Mouse (Mus musculus): ENCODE measurements around the gene Gtf2ird1. TPM values are rescaled to one million over a fixed set of nuclear protein-coding genes. Genes with fewer than 3 reads are reported as not detected.

Gene Gtf2ird1
- polyA plus RNA-seq, 1 experiment from 2014 or later = 57.3 TPM

DNA sequence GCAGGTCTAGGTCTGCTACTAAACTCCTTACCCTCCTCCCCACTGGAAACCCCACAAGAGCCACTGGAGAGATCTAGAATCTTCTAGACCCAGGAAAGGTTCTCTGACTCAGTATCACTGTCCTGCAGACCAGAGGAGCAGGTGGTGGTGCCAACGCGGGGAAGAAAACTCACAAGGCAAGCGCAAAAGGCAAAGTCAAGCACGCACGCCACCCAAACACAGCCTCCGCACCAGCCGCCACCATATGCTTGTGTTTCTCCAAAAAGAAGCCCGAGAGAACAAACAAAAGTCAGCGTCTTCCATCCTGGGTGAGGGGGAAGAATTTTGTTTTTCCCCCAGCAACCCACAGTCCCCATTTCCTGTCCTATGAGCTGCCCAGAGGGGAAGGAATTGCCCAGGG, 28.9 kb downstream of the Gtf2ird1 start:
- no peak overlapping the region for H3K4me3 ChIP-seq (replicated peaks; ENCODE audit: low read length)
- no peaks in the 10 kb centered on the region; the same call in 1 of the 2 replicates for H3K4me1 ChIP-seq (replicated peaks; ENCODE audit: control insufficient read depth, insufficient read depth, low read length)
- no peaks in the 10 kb centered on the region for H3K27me3 ChIP-seq (ENCODE audit: control insufficient read depth, insufficient read depth, low read length)
- ATAC-seq (ENCODE audit: low FRiP score) = no peak
- no peak overlapping the region for H3K4me2 ChIP-seq (replicated peaks)
- H3K9me3 ChIP-seq (ENCODE audit: control insufficient read depth, low read length) = no peaks in the 10 kb centered on the region
- no peak for DNase-seq (ENCODE audit: low spot score)
- no peaks in the 10 kb centered on the region for H3K36me3 ChIP-seq (replicated peaks; ENCODE audit: control insufficient read depth, insufficient read depth)
- H3K9ac ChIP-seq = no peak overlapping the region
- 91% methylated on average over 9 of the region's 9 CpGs for WGBS
- no peak overlapping the region for H3K27ac ChIP-seq

- Histone ChIP-seq H3K4me3 (replicated peaks; ENCODE audit: low read length) (no peak overlapping the region), H3K4me2 (replicated peaks) (no peak overlapping the region), H3K9me3 (ENCODE audit: control insufficient read depth, low read length) (no peaks in the 10 kb centered on the region), H3K27ac (no peak overlapping the region), H3K4me1 (replicated peaks; ENCODE audit: control insufficient read depth, insufficient read depth, low read length) (peaks cover 4% of the 10 kb centered on the region; the same call in 1 of the 2 replicates), H3K9ac (no peak overlapping the region), H3K36me3 (replicated peaks; ENCODE audit: control insufficient read depth, insufficient read depth) (no peaks in the 10 kb centered on the region), H3K27me3 (ENCODE audit: control insufficient read depth, insufficient read depth, low read length) (no peaks in the 10 kb centered on the region)
- ATAC-seq (ENCODE audit: low FRiP score) (no peak), DNase-seq (ENCODE audit: low spot score) (no peak)
- 90% methylated on average over 8 of the region's 8 CpGs for WGBS
Observed at GRCm38 (mm10) chr5:134425601-134426000, 30.9 kb downstream of the Gtf2ird1 start.

DNA sequence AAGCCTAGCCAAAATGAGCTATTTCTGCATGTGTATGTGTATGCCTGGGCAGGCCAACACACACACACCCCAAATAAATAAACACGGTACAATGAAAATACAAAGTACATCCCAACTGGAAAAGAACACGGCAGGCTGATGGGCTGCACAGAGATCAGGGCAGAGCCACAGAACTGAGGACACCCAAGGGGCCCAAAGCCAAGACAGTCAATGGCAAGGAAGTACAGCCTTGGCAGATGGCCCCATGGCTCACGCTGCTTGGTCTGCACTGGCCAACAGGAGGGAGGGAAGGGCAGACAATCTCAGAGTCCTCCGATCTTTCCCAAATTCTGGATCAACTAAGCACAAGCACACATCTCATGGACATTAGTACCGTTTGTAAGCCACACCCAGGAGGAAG, 32.6 kb downstream of the Gtf2ird1 start:
- Histone ChIP-seq H3K4me3 (replicated peaks; ENCODE audit: low read length) (no peak overlapping the region), H3K9ac (no peak overlapping the region), H3K4me1 (replicated peaks; ENCODE audit: control insufficient read depth, insufficient read depth, low read length) (peaks cover 4% of the 10 kb centered on the region; the same call in 1 of the 2 replicates), H3K4me2 (replicated peaks) (no peak overlapping the region), H3K36me3 (replicated peaks; ENCODE audit: control insufficient read depth, insufficient read depth) (no peaks in the 10 kb centered on the region), H3K27ac (no peak overlapping the region), H3K9me3 (ENCODE audit: control insufficient read depth, low read length) (no peaks in the 10 kb centered on the region), H3K27me3 (ENCODE audit: control insufficient read depth, insufficient read depth, low read length) (no peaks in the 10 kb centered on the region)
- no peak for ATAC-seq (ENCODE audit: low FRiP score)
- no peak for DNase-seq (ENCODE audit: low spot score)
- 80% methylated on average over 5 of the region's 5 CpGs for WGBS

DNA sequence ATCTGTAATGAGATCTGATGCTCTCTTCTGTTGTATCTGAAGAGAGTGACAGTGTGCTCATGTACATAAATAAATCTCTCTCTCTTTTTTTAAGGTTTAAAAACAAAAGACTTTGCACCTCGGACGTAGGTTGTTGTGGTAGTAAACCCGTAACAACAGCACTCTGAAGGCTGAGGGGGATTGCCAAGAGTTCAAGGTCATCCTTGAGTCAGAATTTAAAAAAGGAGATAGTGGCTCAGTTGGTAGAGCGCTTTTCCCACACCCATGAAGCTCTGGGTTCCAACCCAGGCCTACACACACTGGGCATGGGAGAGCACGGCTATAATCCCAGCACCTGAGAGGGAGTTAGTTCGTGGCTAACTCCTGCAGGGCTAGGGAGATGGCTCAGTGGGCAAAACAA, 33.1 kb downstream of the Gtf2ird1 start:
- 97% methylated on average over 6 of the region's 6 CpGs for WGBS
- Histone ChIP-seq H3K4me3 (replicated peaks; ENCODE audit: low read length) (no peak overlapping the region), H3K9me3 (ENCODE audit: control insufficient read depth, low read length) (no peaks in the 10 kb centered on the region), H3K36me3 (replicated peaks; ENCODE audit: control insufficient read depth, insufficient read depth) (no peaks in the 10 kb centered on the region), H3K4me1 (replicated peaks; ENCODE audit: control insufficient read depth, insufficient read depth, low read length) (peaks cover 4% of the 10 kb centered on the region; the same call in 1 of the 2 replicates), H3K9ac (no peak overlapping the region), H3K4me2 (replicated peaks) (no peak overlapping the region), H3K27ac (no peak overlapping the region), H3K27me3 (ENCODE audit: control insufficient read depth, insufficient read depth, low read length) (no peaks in the 10 kb centered on the region)
- ATAC-seq (ENCODE audit: low FRiP score) = no peak
- DNase-seq (ENCODE audit: low spot score) = no peak

DNA sequence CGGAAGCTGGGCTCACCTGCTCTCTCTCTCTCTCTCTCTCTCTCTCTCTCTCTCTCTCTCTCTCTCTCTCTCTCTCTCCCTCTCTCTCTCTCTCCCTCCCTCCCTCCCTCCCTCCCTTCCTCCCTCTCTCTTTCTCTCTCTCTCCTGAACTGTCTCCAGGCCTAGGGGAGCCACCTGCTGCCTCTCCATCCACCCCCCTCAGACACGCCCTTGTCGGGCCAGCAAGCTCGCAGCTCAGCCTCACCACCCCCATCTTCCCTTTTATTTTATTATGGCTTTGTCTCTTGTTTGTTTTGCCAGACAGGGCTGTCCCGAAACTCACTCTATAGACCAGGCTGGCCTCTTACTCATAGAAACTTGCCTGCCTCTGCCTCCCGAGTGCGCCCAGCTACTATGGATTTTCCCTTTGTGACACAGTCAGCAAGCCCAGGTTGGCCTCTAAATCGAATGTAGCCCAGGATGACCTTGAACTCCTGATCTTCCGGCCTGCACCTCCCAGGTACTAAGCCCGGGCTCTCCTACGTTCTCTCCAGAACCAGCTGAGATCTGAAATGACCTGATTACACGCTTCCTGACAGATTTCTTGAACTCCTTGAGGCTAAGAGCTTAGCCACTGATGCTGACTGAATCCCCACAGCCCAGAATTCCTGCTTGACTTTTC, 34.1 kb downstream of the Gtf2ird1 start:
- H3K27me3 ChIP-seq (ENCODE audit: control insufficient read depth, insufficient read depth, low read length) = no peaks in the 10 kb centered on the region
- H3K9ac ChIP-seq = no peak overlapping the region
- peaks cover 4% of the 10 kb centered on the region; the same call in 1 of the 2 replicates for H3K4me1 ChIP-seq (replicated peaks; ENCODE audit: control insufficient read depth, insufficient read depth, low read length)
- ATAC-seq (ENCODE audit: low FRiP score) (no peak), DNase-seq (ENCODE audit: low spot score) (no peak)
- H3K36me3 ChIP-seq (replicated peaks; ENCODE audit: control insufficient read depth, insufficient read depth) = no peaks in the 10 kb centered on the region
- H3K9me3 ChIP-seq (ENCODE audit: control insufficient read depth, low read length) = no peaks in the 10 kb centered on the region
- no peak overlapping the region for H3K4me3 ChIP-seq (replicated peaks; ENCODE audit: low read length)
- WGBS = 89% methylated on average over 12 of the region's 12 CpGs
- H3K4me2 ChIP-seq (replicated peaks) = no peak overlapping the region
- H3K27ac ChIP-seq = no peak overlapping the region

GRCm38 (mm10) chr5:134421061-134421460, 35.5 kb downstream of the Gtf2ird1 start:
- Histone ChIP-seq H3K27ac (no peak overlapping the region), H3K9ac (no peak overlapping the region), H3K36me3 (replicated peaks; ENCODE audit: control insufficient read depth, insufficient read depth) (peaks cover 12% of the 10 kb centered on the region), H3K4me1 (replicated peaks; ENCODE audit: control insufficient read depth, insufficient read depth, low read length) (peaks cover 4% of the 10 kb centered on the region; the same call in 1 of the 2 replicates), H3K9me3 (ENCODE audit: control insufficient read depth, low read length) (no peaks in the 10 kb centered on the region), H3K4me3 (replicated peaks; ENCODE audit: low read length) (no peak overlapping the region), H3K4me2 (replicated peaks) (no peak overlapping the region), H3K27me3 (ENCODE audit: control insufficient read depth, insufficient read depth, low read length) (no peaks in the 10 kb centered on the region)
- DNase-seq (ENCODE audit: low spot score) (no peak), ATAC-seq (ENCODE audit: low FRiP score) (no peak)
- WGBS = 64% methylated on average over 9 of the region's 9 CpGs

GRCm38 (mm10) chr5:134419700-134420099, 36.8 kb downstream of the Gtf2ird1 start:
- no peaks in the 10 kb centered on the region for H3K9me3 ChIP-seq (ENCODE audit: control insufficient read depth, low read length)
- no peak overlapping the region for H3K4me2 ChIP-seq (replicated peaks)
- 93% methylated on average over 5 of the region's 5 CpGs for WGBS
- DNase-seq (ENCODE audit: low spot score) (no peak), ATAC-seq (ENCODE audit: low FRiP score) (no peak)
- H3K36me3 ChIP-seq (replicated peaks; ENCODE audit: control insufficient read depth, insufficient read depth) = peaks cover 25% of the 10 kb centered on the region
- peaks cover 4% of the 10 kb centered on the region; the same call in 1 of the 2 replicates for H3K4me1 ChIP-seq (replicated peaks; ENCODE audit: control insufficient read depth, insufficient read depth, low read length)
- no peak overlapping the region for H3K27ac ChIP-seq
- no peak overlapping the region for H3K9ac ChIP-seq
- no peak overlapping the region for H3K4me3 ChIP-seq (replicated peaks; ENCODE audit: low read length)
- no peaks in the 10 kb centered on the region for H3K27me3 ChIP-seq (ENCODE audit: control insufficient read depth, insufficient read depth, low read length)

DNA sequence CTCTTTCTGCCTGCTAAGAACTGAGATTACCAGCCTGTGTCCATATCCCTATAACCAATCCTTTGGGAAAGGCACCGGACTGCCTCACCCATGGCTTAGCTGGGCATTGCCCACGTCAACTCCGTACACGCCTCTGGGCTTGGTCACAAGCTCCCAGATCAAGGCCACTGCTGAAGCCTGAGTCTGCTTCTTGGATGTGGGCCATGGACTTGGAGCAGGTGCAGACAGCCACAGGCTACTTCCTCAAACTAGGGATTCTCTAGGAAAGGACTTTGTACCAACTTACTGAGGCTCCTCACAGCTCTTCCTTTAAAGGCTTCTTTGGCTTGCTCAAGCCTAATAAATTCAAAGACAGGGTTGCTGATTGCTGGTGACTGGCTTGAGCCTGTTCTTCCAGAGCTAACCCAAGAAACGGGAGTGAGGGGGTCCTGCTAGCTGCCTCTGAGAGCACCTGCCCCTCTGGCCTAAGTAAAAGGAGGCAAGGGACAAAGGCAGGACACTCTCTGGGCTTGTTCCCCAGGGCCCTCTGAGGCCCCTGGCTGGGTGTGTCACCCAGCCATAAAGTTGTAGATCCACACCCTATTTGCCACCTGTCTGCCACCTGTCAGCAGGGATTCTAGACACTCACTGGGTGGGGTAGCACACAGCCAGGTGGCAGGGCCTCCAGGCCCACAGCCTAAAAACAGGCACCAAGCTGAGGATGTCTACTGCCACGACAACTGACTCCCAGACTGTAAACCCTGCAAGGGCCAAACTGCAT, 38.0 kb downstream of the Gtf2ird1 start:
- no peak for ATAC-seq (ENCODE audit: low FRiP score)
- Histone ChIP-seq H3K36me3 (replicated peaks; ENCODE audit: control insufficient read depth, insufficient read depth) (peaks cover 34% of the 10 kb centered on the region), H3K4me2 (replicated peaks) (no peak overlapping the region), H3K27ac (no peak overlapping the region), H3K9ac (no peak overlapping the region), H3K27me3 (ENCODE audit: control insufficient read depth, insufficient read depth, low read length) (no peaks in the 10 kb centered on the region), H3K4me1 (replicated peaks; ENCODE audit: control insufficient read depth, insufficient read depth, low read length) (peaks cover 4% of the 10 kb centered on the region; the same call in 1 of the 2 replicates), H3K4me3 (replicated peaks; ENCODE audit: low read length) (no peak overlapping the region), H3K9me3 (ENCODE audit: control insufficient read depth, low read length) (no peaks in the 10 kb centered on the region)
- 96% methylated on average over 6 of the region's 6 CpGs for WGBS
- no peak for DNase-seq (ENCODE audit: low spot score)

- H3K9me3 ChIP-seq (ENCODE audit: control insufficient read depth, low read length) = no peaks in the 10 kb centered on the region
- no peaks in the 10 kb centered on the region for H3K4me1 ChIP-seq (replicated peaks; ENCODE audit: control insufficient read depth, insufficient read depth, low read length)
- peaks cover 85% of the 10 kb centered on the region for H3K36me3 ChIP-seq (replicated peaks; ENCODE audit: control insufficient read depth, insufficient read depth)
- no peak overlapping the region for H3K27ac ChIP-seq
- WGBS = 88% methylated on average over 2 of the region's 2 CpGs
- H3K9ac ChIP-seq = no peak overlapping the region
- ATAC-seq (ENCODE audit: low FRiP score) (no peak), DNase-seq (ENCODE audit: low spot score) (no peak)
- no peaks in the 10 kb centered on the region for H3K27me3 ChIP-seq (ENCODE audit: control insufficient read depth, insufficient read depth, low read length)
- H3K4me2 ChIP-seq (replicated peaks) = no peak overlapping the region
- H3K4me3 ChIP-seq (replicated peaks; ENCODE audit: low read length) = no peak overlapping the region
Observed at GRCm38 (mm10) chr5:134412341-134412740, 44.2 kb downstream of the Gtf2ird1 start.
